Mouse (Mus musculus): Measurements from ENCODE around the gene Eme2. TPM values are rescaled to one million over a fixed set of nuclear protein-coding genes. Genes with fewer than 3 reads are reported as not detected.
A peak's percentile ranks its signal among the peaks of the same experiment; 100 is the strongest.

Gene Eme2
- polyA plus RNA-seq, 1 experiment from 2014 or later, result 18.9 TPM

DNA sequence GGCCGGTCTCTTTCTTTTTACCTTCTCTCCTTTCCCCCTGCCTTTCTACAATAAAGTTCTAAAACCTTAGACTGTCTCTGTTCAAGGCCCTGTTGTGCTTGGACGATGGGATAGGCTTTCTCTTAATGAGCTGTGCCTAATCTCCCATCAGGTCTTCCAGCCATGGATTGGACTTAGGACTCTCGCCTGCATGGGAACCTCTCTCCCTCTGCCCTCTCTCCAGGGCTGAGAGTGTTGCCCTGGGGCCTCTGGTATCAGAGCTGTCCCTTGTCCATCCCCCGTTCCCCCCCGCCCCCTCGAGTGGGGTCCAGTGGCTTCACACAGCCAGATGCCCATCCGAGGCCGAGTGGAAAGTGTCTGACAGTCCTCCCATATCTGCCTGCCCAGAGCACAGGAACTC is 19.9 kb downstream of the Eme2 start:
- 0 out of 2 replicates have a peak, but pooled peaks cover 4% of the 10 kb centered on the region for H3K4me1 ChIP-seq (ENCODE audit: control insufficient read depth, insufficient read depth, low read length)
- no peak overlapping the region for H3K9ac ChIP-seq (replicated peaks; ENCODE audit: low read depth, low read length)
- H3K36me3 ChIP-seq (ENCODE audit: control insufficient read depth, insufficient read depth, low read length), result no peaks in the 10 kb centered on the region
- 80% methylated on average over 8 of the region's 8 CpGs for WGBS
- no peak overlapping the region for H3K27ac ChIP-seq (ENCODE audit: low read length)
- H3K27me3 ChIP-seq (ENCODE audit: control insufficient read depth, insufficient read depth, low read length), result no peaks in the 10 kb centered on the region
- no peak overlapping the region for H3K4me2 ChIP-seq (replicated peaks; ENCODE audit: low read depth, low read length)
- no peaks in the 10 kb centered on the region for H3K9me3 ChIP-seq (ENCODE audit: control insufficient read depth, low read depth, low read length)
- no peak overlapping the region for H3K4me3 ChIP-seq (ENCODE audit: low read depth, low read length)
- ATAC-seq (ENCODE audit: insufficient number of reproducible peaks, insufficient read depth, low FRiP score, low read depth), result no peak

DNA sequence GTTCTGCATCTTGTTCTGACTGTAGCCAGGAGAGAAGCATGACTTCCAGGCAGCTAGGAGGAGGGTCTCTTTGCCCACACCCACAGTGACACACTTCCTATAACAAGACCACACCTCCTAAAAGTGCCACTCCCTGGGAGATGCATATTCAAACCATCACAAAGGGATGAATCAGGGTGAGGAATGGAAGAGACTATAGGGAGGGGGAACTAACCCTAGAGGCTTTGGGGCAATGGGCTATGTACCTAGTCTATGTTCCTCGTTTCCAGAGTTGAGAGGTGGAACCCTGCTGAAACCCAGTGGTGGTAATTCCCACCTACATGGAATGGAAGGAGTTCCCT is 20.5 kb downstream of the Eme2 start:
- no peak overlapping the region for H3K4me3 ChIP-seq (ENCODE audit: low read depth, low read length)
- H3K27me3 ChIP-seq (ENCODE audit: control insufficient read depth, insufficient read depth, low read length), result no peaks in the 10 kb centered on the region
- WGBS, result 69% methylated on average over 1 of the region's 1 CpGs
- no peak overlapping the region for H3K4me2 ChIP-seq (replicated peaks; ENCODE audit: low read depth, low read length)
- no peak for ATAC-seq (ENCODE audit: insufficient number of reproducible peaks, insufficient read depth, low FRiP score, low read depth)
- H3K9me3 ChIP-seq (ENCODE audit: control insufficient read depth, low read depth, low read length), result no peaks in the 10 kb centered on the region
- no peak overlapping the region for H3K27ac ChIP-seq (ENCODE audit: low read length)
- no peaks in the 10 kb centered on the region for H3K36me3 ChIP-seq (ENCODE audit: control insufficient read depth, insufficient read depth, low read length)
- 0 out of 2 replicates have a peak, but pooled peaks cover 4% of the 10 kb centered on the region for H3K4me1 ChIP-seq (ENCODE audit: control insufficient read depth, insufficient read depth, low read length)
- H3K9ac ChIP-seq (replicated peaks; ENCODE audit: low read depth, low read length), result no peak overlapping the region

DNA sequence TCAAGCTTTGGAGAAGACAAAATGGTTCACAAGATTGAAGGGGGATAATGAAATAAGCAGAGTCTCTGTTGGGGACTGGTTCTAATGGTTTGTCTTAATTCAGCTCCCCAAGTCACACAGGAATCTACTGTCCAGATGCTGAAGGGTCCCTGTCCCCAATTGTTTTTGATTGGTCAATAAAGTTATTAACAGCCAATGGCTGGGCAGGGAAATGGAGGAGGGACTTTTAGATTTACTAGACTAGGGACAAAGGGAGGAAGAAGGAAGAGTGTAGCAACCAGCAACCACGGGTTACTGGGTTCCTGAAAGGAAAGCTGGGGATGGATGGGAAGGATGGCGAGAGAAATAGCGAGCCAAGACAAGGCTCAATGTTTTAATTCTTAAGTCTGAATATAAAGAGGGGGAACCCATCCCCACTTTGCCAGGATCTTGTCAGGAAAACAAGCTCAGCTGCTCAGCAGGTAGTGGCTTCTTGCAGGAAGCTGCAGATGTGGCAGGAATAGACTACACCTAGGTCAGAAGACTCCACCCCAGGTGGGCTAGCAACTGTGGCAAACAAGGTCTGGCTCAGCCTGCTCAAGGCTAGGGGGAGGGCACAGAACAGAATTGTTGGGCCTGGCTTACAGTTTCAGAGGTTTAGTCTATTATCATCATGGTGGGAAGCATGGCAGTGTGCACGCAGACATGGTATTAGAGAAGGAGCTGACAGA is 21.0 kb downstream of the Eme2 start:
- no peak for ATAC-seq (ENCODE audit: insufficient number of reproducible peaks, insufficient read depth, low FRiP score, low read depth)
- Histone ChIP-seq H3K36me3 (ENCODE audit: control insufficient read depth, insufficient read depth, low read length) (no peaks in the 10 kb centered on the region), H3K4me1 (ENCODE audit: control insufficient read depth, insufficient read depth, low read length) (0 out of 2 replicates have a peak, but pooled peaks cover 4% of the 10 kb centered on the region), H3K27me3 (ENCODE audit: control insufficient read depth, insufficient read depth, low read length) (no peaks in the 10 kb centered on the region), H3K9ac (replicated peaks; ENCODE audit: low read depth, low read length) (no peak overlapping the region), H3K9me3 (ENCODE audit: control insufficient read depth, low read depth, low read length) (no peaks in the 10 kb centered on the region), H3K4me3 (ENCODE audit: low read depth, low read length) (no peak overlapping the region), H3K4me2 (replicated peaks; ENCODE audit: low read depth, low read length) (no peak overlapping the region), H3K27ac (ENCODE audit: low read length) (no peak overlapping the region)
- WGBS, result 53% methylated on average over 4 of the region's 4 CpGs

DNA sequence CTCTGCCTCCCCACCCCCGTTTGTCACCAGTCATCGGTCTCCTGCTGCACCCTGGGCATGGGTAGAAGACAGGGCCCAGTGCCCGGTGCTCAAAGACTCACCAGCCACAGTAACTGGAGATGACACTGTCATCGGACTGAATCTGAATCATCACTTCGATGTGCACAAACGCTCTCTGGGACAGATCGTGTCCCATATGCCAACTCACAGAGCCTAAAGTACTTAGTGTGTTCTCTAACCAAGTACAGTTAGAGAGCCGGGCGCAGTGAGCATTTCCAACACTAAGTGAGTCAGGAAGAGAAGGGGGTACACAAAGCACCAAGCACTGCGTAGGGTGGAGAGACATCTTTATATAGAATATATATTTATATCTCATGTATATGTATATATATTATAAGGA is 27.0 kb downstream of the Eme2 start:
- H3K27me3 ChIP-seq (ENCODE audit: control insufficient read depth, insufficient read depth, low read length), result no peaks in the 10 kb centered on the region
- 91% methylated on average over 10 of the region's 10 CpGs for WGBS
- peaks cover 3% of the 10 kb centered on the region; the same call in 1 of the 2 replicates for H3K36me3 ChIP-seq (ENCODE audit: control insufficient read depth, insufficient read depth, low read length)
- H3K27ac ChIP-seq (ENCODE audit: low read length), result no peak overlapping the region
- no peak overlapping the region for H3K4me2 ChIP-seq (replicated peaks; ENCODE audit: low read depth, low read length)
- H3K4me1 ChIP-seq (ENCODE audit: control insufficient read depth, insufficient read depth, low read length), result no peaks in the 10 kb centered on the region
- H3K4me3 ChIP-seq (ENCODE audit: low read depth, low read length), result no peak overlapping the region
- no peak overlapping the region for H3K9ac ChIP-seq (replicated peaks; ENCODE audit: low read depth, low read length)
- ATAC-seq (ENCODE audit: insufficient number of reproducible peaks, insufficient read depth, low FRiP score, low read depth), result no peak
- no peaks in the 10 kb centered on the region for H3K9me3 ChIP-seq (ENCODE audit: control insufficient read depth, low read depth, low read length)

DNA sequence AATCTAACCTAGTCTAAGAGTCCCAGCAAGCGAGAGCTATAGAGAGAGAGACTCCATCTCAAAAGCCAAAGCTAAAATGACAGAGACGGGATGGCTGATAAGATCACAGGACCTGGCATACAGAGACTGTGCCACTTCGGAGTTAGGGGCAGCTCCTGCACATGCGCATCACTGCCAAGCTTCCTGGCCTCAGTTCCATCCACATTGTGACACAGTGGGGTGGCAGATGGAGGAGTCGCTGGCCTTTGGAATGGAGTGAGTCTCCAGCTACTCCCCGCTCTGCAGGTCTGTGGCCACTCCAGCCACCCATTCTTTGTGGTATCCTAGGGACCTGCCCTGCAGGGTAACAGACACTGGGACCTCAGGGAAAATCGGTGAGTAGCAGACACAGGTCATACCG is 29.1 kb downstream of the Eme2 start, which contains the start of gene Igfals:
Gene Igfals, plus strand, starts transcription at position 222 of the 400 bp plus-strand sequence.
- Histone ChIP-seq H3K27me3 (ENCODE audit: control insufficient read depth, insufficient read depth, low read length) (no peaks in the 10 kb centered on the region), H3K4me1 (ENCODE audit: control insufficient read depth, insufficient read depth, low read length) (no peaks in the 10 kb centered on the region), H3K36me3 (ENCODE audit: control insufficient read depth, insufficient read depth, low read length) (peaks cover 20% of the 10 kb centered on the region), H3K4me3 (ENCODE audit: low read depth, low read length) (no peak within 1 kb of the TSS), H3K9ac (replicated peaks; ENCODE audit: low read depth, low read length) (no peak within 1 kb of the TSS), H3K27ac (ENCODE audit: low read length) (no peak within 1 kb of the TSS), H3K4me2 (replicated peaks; ENCODE audit: low read depth, low read length) (no peak within 1 kb of the TSS), H3K9me3 (ENCODE audit: control insufficient read depth, low read depth, low read length) (no peaks in the 10 kb centered on the region)
- 89% methylated on average over 8 of the region's 8 CpGs for WGBS
- no peak for ATAC-seq (ENCODE audit: insufficient number of reproducible peaks, insufficient read depth, low FRiP score, low read depth)

DNA sequence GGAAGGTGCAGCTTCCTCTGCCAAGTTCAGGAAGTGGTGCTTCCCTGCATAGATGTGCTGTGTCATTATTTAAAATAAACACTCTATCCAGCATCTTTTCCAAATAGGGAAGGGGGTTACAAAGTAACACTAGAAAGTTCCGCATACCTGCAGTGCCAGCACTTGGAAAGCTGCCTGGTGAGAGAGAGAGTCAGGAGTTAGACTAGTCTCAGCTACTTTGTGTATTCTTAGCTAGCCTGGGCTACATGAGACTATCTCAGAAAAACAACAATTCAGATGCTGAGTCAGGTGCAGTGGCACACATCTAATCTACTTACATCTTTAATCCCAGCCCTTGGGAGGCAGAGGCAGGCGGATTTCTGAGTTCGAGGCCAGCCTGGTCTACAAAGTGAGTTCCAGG is 33.1 kb downstream of the Eme2 start:
- no peaks in the 10 kb centered on the region for H3K27me3 ChIP-seq (ENCODE audit: control insufficient read depth, insufficient read depth, low read length)
- H3K9ac ChIP-seq (replicated peaks; ENCODE audit: low read depth, low read length), result no peak overlapping the region
- H3K4me2 ChIP-seq (replicated peaks; ENCODE audit: low read depth, low read length), result no peak overlapping the region
- no peaks in the 10 kb centered on the region for H3K4me1 ChIP-seq (ENCODE audit: control insufficient read depth, insufficient read depth, low read length)
- H3K4me3 ChIP-seq (ENCODE audit: low read depth, low read length), result no peak overlapping the region
- H3K9me3 ChIP-seq (ENCODE audit: control insufficient read depth, low read depth, low read length), result no peaks in the 10 kb centered on the region
- no peak for ATAC-seq (ENCODE audit: insufficient number of reproducible peaks, insufficient read depth, low FRiP score, low read depth)
- WGBS, result 96% methylated on average over 3 of the region's 3 CpGs
- no peak overlapping the region for H3K27ac ChIP-seq (ENCODE audit: low read length)
- peaks cover 20% of the 10 kb centered on the region for H3K36me3 ChIP-seq (ENCODE audit: control insufficient read depth, insufficient read depth, low read length)

DNA sequence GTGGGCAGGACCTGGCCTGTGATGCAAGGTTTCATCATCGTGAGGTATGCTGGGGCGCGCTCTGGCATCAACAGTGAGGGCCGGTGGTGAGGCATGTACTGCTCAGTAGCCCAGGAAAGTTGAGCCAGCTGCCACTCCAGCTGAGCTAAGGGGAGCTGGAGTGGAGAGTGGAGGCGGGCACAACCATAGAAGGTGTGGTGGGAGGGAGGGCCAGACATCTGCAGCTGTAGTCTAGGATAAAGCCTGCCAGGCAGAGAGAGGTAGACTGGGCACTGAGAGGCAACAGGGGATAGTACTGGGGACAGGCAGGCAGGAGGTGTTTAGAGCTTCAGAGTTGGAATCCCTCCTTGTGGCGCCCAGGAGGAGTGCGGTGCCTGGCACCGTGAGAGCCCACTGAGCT is 34.8 kb downstream of the Eme2 start:
- no peaks in the 10 kb centered on the region for H3K27me3 ChIP-seq (ENCODE audit: control insufficient read depth, insufficient read depth, low read length)
- H3K9me3 ChIP-seq (ENCODE audit: control insufficient read depth, low read depth, low read length), result no peaks in the 10 kb centered on the region
- no peak overlapping the region for H3K27ac ChIP-seq (ENCODE audit: low read length)
- no peak overlapping the region for H3K4me2 ChIP-seq (replicated peaks; ENCODE audit: low read depth, low read length)
- WGBS, result 92% methylated on average over 8 of the region's 8 CpGs
- H3K4me3 ChIP-seq (ENCODE audit: low read depth, low read length), result no peak overlapping the region
- ATAC-seq (ENCODE audit: insufficient number of reproducible peaks, insufficient read depth, low FRiP score, low read depth), result no peak
- peaks cover 24% of the 10 kb centered on the region for H3K36me3 ChIP-seq (ENCODE audit: control insufficient read depth, insufficient read depth, low read length)
- H3K4me1 ChIP-seq (ENCODE audit: control insufficient read depth, insufficient read depth, low read length), result no peaks in the 10 kb centered on the region
- no peak overlapping the region for H3K9ac ChIP-seq (replicated peaks; ENCODE audit: low read depth, low read length)

DNA sequence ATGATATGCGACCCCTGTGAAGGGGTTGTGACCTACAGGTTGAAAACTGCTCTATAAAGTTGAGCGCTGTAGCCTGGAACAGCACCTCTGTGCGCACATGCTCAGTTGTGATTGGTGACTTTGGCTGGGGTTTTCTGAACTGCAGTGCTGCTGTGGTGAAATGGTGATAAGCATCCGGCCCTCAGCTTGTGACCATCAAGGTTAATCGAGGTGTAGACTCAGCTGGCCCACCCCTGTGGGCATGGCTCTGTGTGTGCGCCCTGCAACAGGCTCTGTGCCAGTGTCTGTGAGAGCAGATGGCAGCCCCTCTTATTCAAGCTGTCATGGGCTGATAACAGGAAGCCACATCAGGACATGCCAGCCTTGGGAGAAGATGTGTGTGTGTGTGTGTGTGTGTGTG is 35.9 kb downstream of the Eme2 start:
- no peak overlapping the region for H3K27ac ChIP-seq (ENCODE audit: low read length)
- no peaks in the 10 kb centered on the region for H3K9me3 ChIP-seq (ENCODE audit: control insufficient read depth, low read depth, low read length)
- H3K9ac ChIP-seq (replicated peaks; ENCODE audit: low read depth, low read length), result no peak overlapping the region
- peaks cover 28% of the 10 kb centered on the region for H3K36me3 ChIP-seq (ENCODE audit: control insufficient read depth, insufficient read depth, low read length)
- WGBS, result 85% methylated on average over 6 of the region's 6 CpGs
- no peaks in the 10 kb centered on the region for H3K4me1 ChIP-seq (ENCODE audit: control insufficient read depth, insufficient read depth, low read length)
- H3K27me3 ChIP-seq (ENCODE audit: control insufficient read depth, insufficient read depth, low read length), result no peaks in the 10 kb centered on the region
- H3K4me2 ChIP-seq (replicated peaks; ENCODE audit: low read depth, low read length), result no peak overlapping the region
- no peak overlapping the region for H3K4me3 ChIP-seq (ENCODE audit: low read depth, low read length)
- ATAC-seq (ENCODE audit: insufficient number of reproducible peaks, insufficient read depth, low FRiP score, low read depth), result peak; percentile 57; the same call in 1 of the 2 replicates
